In genomic region chr8:48688188-48688587, GRCm38 (mm10) we compare ENCODE assay signal across 16 mouse cellular contexts.
DNase-seq lines count a peak whose midpoint lies in the region; ATAC-seq and TF ChIP-seq lines count a peak whose summit lies in the region.
"Had no signal": no experiment of that assay in that cellular context is flagged by ENCODE, and none has a peak within 500 bp of the region (broad histone marks: within the 10 kb centered on the region; RNA-seq: fewer than 3 reads in every experiment).

No protein-coding gene starts in this region.

- H3K9ac ChIP-seq in heart, postnatal 0 days (replicated peaks; ENCODE audit: low read depth, low read length) = no peak overlapping the region
- H3K9ac ChIP-seq in lung, postnatal 0 days (replicated peaks; ENCODE audit: low read depth) = no peak overlapping the region
- no peak overlapping the region for H3K9ac ChIP-seq in liver, embryonic 16.5 days (ENCODE audit: low read depth, low read length)
- H3K9ac ChIP-seq in forebrain, embryonic 14.5 days (ENCODE audit: low read length) = no peak overlapping the region
- H3K9ac ChIP-seq: forebrain, embryonic 15.5 days; heart, embryonic 13.5 days; hindbrain, embryonic 15.5 days had no signal

- intact Hi-C loops in gastrocnemius, postnatal 14 days (cut with DNase I; ENCODE audit: low total_unique reads) = no loop called here

- H3K4me1 ChIP-seq in heart, postnatal 0 days (ENCODE audit: control insufficient read depth, insufficient read depth) = peaks cover 26% of the 10 kb centered on the region
- H3K4me1 ChIP-seq in heart, embryonic 10.5 days = peaks cover 15% of the 10 kb centered on the region
- no peaks in the 10 kb centered on the region for H3K4me1 ChIP-seq in lung, postnatal 0 days (ENCODE audit: insufficient read depth, low read depth, low read length)
- no peaks in the 10 kb centered on the region for H3K4me1 ChIP-seq in liver, embryonic 16.5 days (ENCODE audit: control insufficient read depth, low read depth, low read length)
- H3K4me1 ChIP-seq in forebrain, embryonic 14.5 days (ENCODE audit: control insufficient read depth, insufficient read depth, low read length) = no peaks in the 10 kb centered on the region
- H3K4me1 ChIP-seq: hindbrain, embryonic 15.5 days had no signal

- TF ChIP-seq EP300 in heart, postnatal 0 days (IDR thresholded peaks at IDR 0.05; ENCODE audit: low read depth) = no peak
- no peak for TF ChIP-seq EP300 in lung, postnatal 0 days (IDR thresholded peaks at IDR 0.05)

- no peak overlapping the region for H3K27ac ChIP-seq in heart, postnatal 0 days (ENCODE audit: low read depth)
- no peak overlapping the region for H3K27ac ChIP-seq in heart, embryonic 10.5 days
- H3K27ac ChIP-seq in lung, postnatal 0 days (ENCODE audit: low read length) = no peak overlapping the region
- no peak overlapping the region; the same call in 1 of the 2 replicates for H3K27ac ChIP-seq in liver, embryonic 16.5 days (ENCODE audit: low read length)
- H3K27ac ChIP-seq in forebrain, embryonic 14.5 days (ENCODE audit: low read depth, low read length) = no peak overlapping the region
- H3K27ac ChIP-seq: forebrain, embryonic 15.5 days; heart, embryonic 13.5 days; hindbrain, embryonic 15.5 days; macrophage had no signal

- WGBS in heart, postnatal 0 days = 32% methylated on average over 9 of the region's 9 CpGs
- WGBS in heart, embryonic 10.5 days = 47% methylated on average over 9 of the region's 9 CpGs
- WGBS in lung, postnatal 0 days = 32% methylated on average over 9 of the region's 9 CpGs
- WGBS in liver, embryonic 16.5 days (ENCODE audit: insufficient replicate concordance) = 33% methylated on average over 9 of the region's 9 CpGs
- 90% methylated on average over 9 of the region's 9 CpGs for WGBS in forebrain, embryonic 14.5 days

- no peak for ATAC-seq in heart, postnatal 0 days (ENCODE audit: insufficient read depth, low read depth)
- ATAC-seq in lung, postnatal 0 days = peak; percentile 52
- peak; percentile 89 for ATAC-seq in liver, embryonic 16.5 days (ENCODE audit: low read depth)
- ATAC-seq in forebrain, embryonic 14.5 days = no peak
- ATAC-seq: forebrain, embryonic 15.5 days; Patski had no signal

- TF ChIP-seq CTCF in heart, postnatal 0 days (IDR thresholded peaks at IDR 0.05; ENCODE audit: low read depth) = no peak
- TF ChIP-seq CTCF in lung, postnatal 0 days (IDR thresholded peaks at IDR 0.05) = no peak

- no peak overlapping the region for H3K4me3 ChIP-seq in heart, postnatal 0 days (ENCODE audit: low read depth, low read length)
- H3K4me3 ChIP-seq in heart, embryonic 10.5 days = no peak overlapping the region
- H3K4me3 ChIP-seq in lung, postnatal 0 days (ENCODE audit: low read depth, low read length) = no peak overlapping the region
- H3K4me3 ChIP-seq in liver, embryonic 16.5 days (ENCODE audit: low read depth, low read length) = no peak overlapping the region
- H3K4me3 ChIP-seq in forebrain, embryonic 14.5 days (ENCODE audit: low read depth, low read length) = no peak overlapping the region
- H3K4me3 ChIP-seq: forebrain, embryonic 15.5 days; heart, embryonic 13.5 days; hindbrain, embryonic 15.5 days had no signal

- peak; percentile 27 for DNase-seq in heart, postnatal 0 days (ENCODE audit: low spot score)
- DNase-seq in heart, embryonic 10.5 days (ENCODE audit: low spot score) = no peak
- peak; percentile 45 for DNase-seq in lung, postnatal 0 days (ENCODE audit: low spot score)
- no peak for DNase-seq in lung, postnatal 14 days
- peak; percentile 18 for DNase-seq in gastrocnemius, postnatal 14 days
- no peak for DNase-seq in forebrain, embryonic 14.5 days (ENCODE audit: low spot score)
- DNase-seq in thymus, adult 18-20 months = no peak
- DNase-seq: cerebellum, adult 9-10 months; right cerebral cortex, postnatal 14 days; thymus, postnatal 36 days had no signal

- no peak overlapping the region for H3K4me2 ChIP-seq in heart, postnatal 0 days (ENCODE audit: low read depth, low read length)
- no peak overlapping the region for H3K4me2 ChIP-seq in lung, postnatal 0 days (replicated peaks; ENCODE audit: low read depth, low read length)
- H3K4me2 ChIP-seq in liver, embryonic 16.5 days (ENCODE audit: low read depth, low read length) = no peak overlapping the region
- no peak overlapping the region for H3K4me2 ChIP-seq in forebrain, embryonic 14.5 days (ENCODE audit: low read length)
- H3K4me2 ChIP-seq: forebrain, embryonic 15.5 days; heart, embryonic 13.5 days; hindbrain, embryonic 15.5 days had no signal

- no peaks in the 10 kb centered on the region for H3K36me3 ChIP-seq in heart, postnatal 0 days (replicated peaks; ENCODE audit: control insufficient read depth, insufficient read depth, low read length)
- no peaks in the 10 kb centered on the region for H3K36me3 ChIP-seq in heart, embryonic 10.5 days
- H3K36me3 ChIP-seq in lung, postnatal 0 days (ENCODE audit: insufficient read depth, low read length) = no peaks in the 10 kb centered on the region
- no peaks in the 10 kb centered on the region for H3K36me3 ChIP-seq in liver, embryonic 16.5 days (ENCODE audit: control insufficient read depth, insufficient read depth)
- H3K36me3 ChIP-seq in forebrain, embryonic 14.5 days (ENCODE audit: control insufficient read depth, insufficient read depth, low read length) = no peaks in the 10 kb centered on the region
- H3K36me3 ChIP-seq: forebrain, embryonic 15.5 days; heart, embryonic 13.5 days; hindbrain, embryonic 15.5 days had no signal

- H3K27me3 ChIP-seq in heart, postnatal 0 days (ENCODE audit: control insufficient read depth, insufficient read depth, low read length) = no peaks in the 10 kb centered on the region
- no peaks in the 10 kb centered on the region for H3K27me3 ChIP-seq in heart, embryonic 10.5 days (ENCODE audit: insufficient read depth, poor library complexity, severe bottlenecking)
- no peaks in the 10 kb centered on the region for H3K27me3 ChIP-seq in lung, postnatal 0 days (replicated peaks; ENCODE audit: insufficient read depth, low read length)
- H3K27me3 ChIP-seq in liver, embryonic 16.5 days (ENCODE audit: control insufficient read depth, insufficient read depth, low read depth, low read length) = no peaks in the 10 kb centered on the region
- no peaks in the 10 kb centered on the region for H3K27me3 ChIP-seq in forebrain, embryonic 14.5 days (replicated peaks; ENCODE audit: control insufficient read depth, insufficient read depth, low read length)
- H3K27me3 ChIP-seq: forebrain, embryonic 15.5 days; heart, embryonic 13.5 days; hindbrain, embryonic 15.5 days; Patski had no signal

- no peaks in the 10 kb centered on the region for H3K9me3 ChIP-seq in heart, postnatal 0 days (replicated peaks; ENCODE audit: control insufficient read depth, low read length)
- H3K9me3 ChIP-seq in heart, embryonic 10.5 days = no peaks in the 10 kb centered on the region
- no peaks in the 10 kb centered on the region for H3K9me3 ChIP-seq in lung, postnatal 0 days (ENCODE audit: low read length)
- H3K9me3 ChIP-seq in liver, embryonic 16.5 days (replicated peaks; ENCODE audit: control insufficient read depth, low read length) = no peaks in the 10 kb centered on the region
- no peaks in the 10 kb centered on the region for H3K9me3 ChIP-seq in forebrain, embryonic 14.5 days (replicated peaks; ENCODE audit: control insufficient read depth, low read length)
- H3K9me3 ChIP-seq: forebrain, embryonic 15.5 days; heart, embryonic 13.5 days; hindbrain, embryonic 15.5 days had no signal

Comparison
In these comparisons a context has a peak if more than half of its experiments do, and no peak if none do; other contexts are left out.
1. DNase-seq: peak in heart, postnatal 0 days (single experiment), lung, postnatal 0 days (single experiment) and gastrocnemius, postnatal 14 days (single experiment); none in heart, embryonic 10.5 days (single experiment), lung, postnatal 14 days (single experiment), forebrain, embryonic 14.5 days (single experiment) and thymus, adult 18-20 months (0 of 2).
2. ATAC-seq: peak in lung, postnatal 0 days (single experiment) and liver, embryonic 16.5 days (single experiment); none in heart, postnatal 0 days (single experiment) and forebrain, embryonic 14.5 days (single experiment).